Mouse (Mus musculus) forebrain, embryonic 16.5 days (tissue): Measurements from ENCODE around the gene Tns1. TPM values are rescaled to one million over a fixed set of nuclear protein-coding genes. Genes with fewer than 3 reads are reported as not detected.
A peak's percentile ranks its signal among the peaks of the same experiment; 100 is the strongest.

Experiments
- ATAC-seq: fragments of 200-750 bp; cut with Nextera tagmentation; 2 replicates; pipeline ENCODE4 v1.8.0; 2017; ENCODE audit warnings: mild to moderate bottlenecking, moderate library complexity
- H3K27ac ChIP-seq: fragments of 300-500 bp; sonication (generic); 2 replicates; pipeline ENCODE4 v1.5.1; 2014; ENCODE audit warnings: low read length, control low read depth
- H3K27me3 ChIP-seq: fragments of 300-500 bp; sonication (generic); replicated peaks from 2 replicates; pipeline ENCODE4 v1.6.1; 2014; ENCODE audit warnings: low read length; ENCODE audit not compliant: control insufficient read depth, insufficient read depth
- H3K36me3 ChIP-seq: fragments of 300-500 bp; sonication (generic); 2 replicates; pipeline ENCODE4 v1.6.1; 2014; ENCODE audit not compliant: control insufficient read depth, insufficient read depth
- H3K4me1 ChIP-seq: fragments of 300-500 bp; sonication (generic); replicated peaks from 2 replicates; pipeline ENCODE4 v1.6.1; 2014; ENCODE audit warnings: low read length; ENCODE audit not compliant: control insufficient read depth, insufficient read depth
- H3K4me2 ChIP-seq: fragments of 300-500 bp; sonication (generic); 2 replicates; pipeline ENCODE4 v1.6.1; 2014; ENCODE audit warnings: mild to moderate bottlenecking, low read length, control low read depth
- H3K4me3 ChIP-seq: fragments of 300-500 bp; sonication (generic); replicated peaks from 2 replicates; pipeline ENCODE4 v1.5.1; 2014; ENCODE audit warnings: mild to moderate bottlenecking, low read length, control low read depth
- H3K9ac ChIP-seq: fragments of 300-500 bp; sonication (generic); replicated peaks from 2 replicates; pipeline ENCODE4 v1.6.1; 2014; ENCODE audit warnings: low read depth, low read length, control low read depth
- H3K9me3 ChIP-seq: fragments of 300-500 bp; sonication (generic); 2 replicates; pipeline ENCODE4 v1.6.1; 2016; ENCODE audit warnings: low read length; ENCODE audit not compliant: control insufficient read depth
- WGBS: fragments of 180-500 bp; shearing (Covaris S2); extraction: QIAGEN DNeasy Blood & Tissue Kit; methylation state at CpG from one replicate; pipeline ENCODE4 v1.1.7; 2014; 5-methylcytosine and 5-hydroxymethylcytosine counted together
- polyA plus RNA-seq: library from polyadenylated mRNA; unstranded; fragments of >200 nt; fragmentation: Nextera tagmentation; extraction: Ambion mirVana; gene quantifications from 2 replicates; pipeline ENCODE4 v1.2.1, GENCODE M21; 2015

Gene Tns1
- polyA plus RNA-seq, 1 experiment from 2014 or later: 10.7 TPM

DNA sequence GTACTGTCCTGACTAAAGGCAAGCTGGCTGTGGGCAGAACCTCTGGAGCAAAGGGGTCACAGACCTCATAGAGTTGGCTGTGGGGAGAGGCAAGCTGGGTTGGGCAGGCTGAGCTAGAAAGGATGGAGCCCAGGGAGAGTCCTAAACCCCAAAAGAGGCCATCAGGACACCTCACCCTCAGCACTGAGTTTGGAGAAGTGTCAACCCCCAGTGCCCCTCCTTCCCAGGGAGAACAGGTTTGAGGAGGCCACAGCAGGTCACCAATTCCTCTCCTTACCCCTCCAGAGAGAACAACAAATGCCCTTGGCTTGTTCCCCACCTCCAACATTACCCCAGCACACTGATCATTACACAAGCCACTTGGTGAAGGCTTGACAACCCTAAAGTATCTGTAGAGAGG is 90.0 kb downstream of the Tns1 start:
- H3K9me3 ChIP-seq: no peaks in the 10 kb centered on the region
- ATAC-seq: no peak
- H3K4me3 ChIP-seq: no peak overlapping the region
- no peaks in the 10 kb centered on the region for H3K27me3 ChIP-seq
- no peak overlapping the region for H3K9ac ChIP-seq
- no peaks in the 10 kb centered on the region for H3K36me3 ChIP-seq
- peaks cover 22% of the 10 kb centered on the region for H3K4me1 ChIP-seq
- no peak overlapping the region for H3K27ac ChIP-seq
- no peak overlapping the region for H3K4me2 ChIP-seq

DNA sequence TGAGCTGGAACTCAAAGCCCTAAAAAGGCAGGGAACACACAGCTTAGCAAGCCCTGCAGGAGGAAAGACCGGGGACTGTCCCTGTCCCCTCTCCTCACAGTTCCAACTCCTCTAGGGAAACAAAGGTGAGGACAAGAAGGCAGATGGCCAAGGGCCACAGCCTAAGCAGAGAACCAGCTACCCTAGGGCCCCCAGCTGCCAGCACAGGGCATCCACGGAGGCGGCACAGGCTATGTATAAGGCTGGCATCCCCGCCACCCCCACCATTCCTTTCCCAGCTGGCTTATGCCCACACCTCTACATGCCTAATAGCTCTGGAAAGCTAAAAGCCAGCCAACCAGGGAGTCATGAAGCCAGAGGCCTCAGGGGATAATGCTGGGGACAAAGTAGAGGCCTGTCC is 90.8 kb downstream of the Tns1 start:
- Histone ChIP-seq H3K4me3 (no peak overlapping the region), H3K4me2 (no peak overlapping the region), H3K27me3 (no peaks in the 10 kb centered on the region), H3K27ac (no peak overlapping the region), H3K9ac (no peak overlapping the region), H3K9me3 (no peaks in the 10 kb centered on the region), H3K36me3 (no peaks in the 10 kb centered on the region), H3K4me1 (peaks cover 22% of the 10 kb centered on the region)
- WGBS: 78% methylated on average over 4 of the region's 4 CpGs
- no peak for ATAC-seq

DNA sequence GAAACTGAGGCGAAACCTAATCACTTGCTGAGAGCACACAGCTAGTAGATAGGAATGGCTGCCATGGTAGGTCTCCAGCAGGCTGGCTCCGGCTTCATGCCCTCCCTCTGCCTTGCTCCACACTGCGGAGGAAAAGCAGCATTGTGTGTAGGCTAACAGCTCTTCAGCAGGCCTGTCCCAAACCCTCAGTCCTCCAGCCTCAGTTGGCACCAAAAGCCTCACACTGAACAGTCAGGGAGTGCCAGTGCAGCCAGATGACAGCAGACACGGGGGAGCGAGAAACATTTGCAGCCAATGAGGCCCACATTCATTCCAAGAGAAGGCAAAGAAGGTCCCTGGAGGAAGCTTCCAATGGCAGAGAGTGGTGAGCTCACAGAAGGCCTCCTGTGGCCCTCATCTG is 91.3 kb downstream of the Tns1 start:
- Histone ChIP-seq H3K9ac (no peak overlapping the region), H3K27ac (0 out of 2 replicates have a peak overlapping the region, but pooled peaks have one; percentile 10), H3K36me3 (no peaks in the 10 kb centered on the region), H3K4me1 (peaks cover 22% of the 10 kb centered on the region), H3K4me2 (no peak overlapping the region), H3K9me3 (no peaks in the 10 kb centered on the region), H3K27me3 (no peaks in the 10 kb centered on the region), H3K4me3 (no peak overlapping the region)
- 78% methylated on average over 5 of the region's 5 CpGs for WGBS
- ATAC-seq: no peak

DNA sequence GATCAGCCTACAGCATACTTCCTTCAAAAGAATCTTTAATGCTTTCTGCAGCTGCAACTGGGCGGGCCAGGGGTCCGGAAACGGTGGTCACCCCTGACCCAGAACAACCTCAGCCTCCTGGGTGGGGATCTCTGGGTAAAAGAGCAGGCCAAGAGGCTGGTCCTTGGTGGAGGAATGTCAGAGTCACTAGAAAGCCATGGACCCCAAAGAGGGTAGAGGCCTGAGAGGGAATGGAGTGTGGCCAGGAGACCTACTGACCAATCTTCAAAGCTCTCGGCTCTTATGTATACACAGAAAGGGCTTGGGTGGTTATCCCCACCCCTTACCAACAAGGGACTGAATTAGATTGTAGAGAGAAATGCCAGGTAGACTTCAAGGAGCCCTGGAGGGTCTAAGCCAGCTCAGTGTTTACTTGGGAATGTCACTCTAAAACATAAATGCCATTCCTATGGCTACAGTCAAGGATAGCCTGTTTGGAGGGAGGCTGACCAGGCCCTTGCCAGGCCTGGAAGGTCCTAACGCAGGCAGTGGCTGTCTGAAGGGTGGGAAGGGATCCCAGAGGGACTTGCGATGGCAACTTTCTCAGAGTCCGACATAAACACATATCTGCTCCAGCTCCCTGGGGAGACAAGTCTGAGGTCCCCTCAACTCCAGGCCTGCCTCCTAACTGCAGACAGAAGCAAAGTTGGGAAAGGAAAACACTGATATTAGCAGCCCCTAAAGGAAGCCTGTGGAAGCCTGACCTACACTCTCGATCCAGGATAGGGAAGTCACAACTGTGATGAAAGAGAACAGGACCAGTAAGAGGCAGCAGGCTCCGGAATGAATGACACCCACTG is 92.3 kb downstream of the Tns1 start:
- H3K4me2 ChIP-seq: no peak overlapping the region
- no peaks in the 10 kb centered on the region for H3K36me3 ChIP-seq
- H3K9ac ChIP-seq: no peak overlapping the region
- H3K4me3 ChIP-seq: no peak overlapping the region
- ATAC-seq: no peak
- 85% methylated on average over 9 of the region's 9 CpGs for WGBS
- no peak overlapping the region for H3K27ac ChIP-seq
- H3K9me3 ChIP-seq: no peaks in the 10 kb centered on the region
- H3K4me1 ChIP-seq: peaks cover 27% of the 10 kb centered on the region
- no peaks in the 10 kb centered on the region for H3K27me3 ChIP-seq

DNA sequence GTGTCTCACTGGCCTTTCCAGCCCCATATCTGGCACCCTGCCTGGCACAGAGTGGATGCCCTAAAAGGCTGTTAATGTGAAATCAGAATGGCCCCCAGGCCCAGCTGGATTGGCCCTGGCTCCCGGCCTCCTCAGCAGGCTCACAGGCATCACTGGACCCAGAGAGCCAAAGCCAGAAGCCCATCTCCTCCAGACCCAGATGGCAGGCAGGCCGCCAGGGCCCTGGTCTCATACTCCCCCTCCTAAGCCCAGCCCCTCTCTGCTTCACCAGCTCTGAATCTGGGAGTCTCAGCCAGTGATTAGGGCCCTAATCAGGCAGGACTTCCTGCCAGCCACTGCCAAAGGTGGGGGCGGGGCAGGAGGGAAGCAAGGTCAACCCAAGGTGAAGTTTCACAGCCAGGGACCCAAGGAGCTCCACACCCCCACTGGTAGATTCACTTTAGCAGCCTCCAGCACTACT is 93.3 kb downstream of the Tns1 start:
- no peak overlapping the region for H3K4me2 ChIP-seq
- no peak overlapping the region for H3K9ac ChIP-seq
- no peaks in the 10 kb centered on the region for H3K27me3 ChIP-seq
- H3K36me3 ChIP-seq: no peaks in the 10 kb centered on the region
- no peaks in the 10 kb centered on the region for H3K9me3 ChIP-seq
- peak; percentile 84 for ATAC-seq
- WGBS: 21% methylated on average over 3 of the region's 3 CpGs
- peak overlapping the region; percentile 10; the same call in 1 of the 2 replicates for H3K27ac ChIP-seq
- H3K4me3 ChIP-seq: no peak overlapping the region
- H3K4me1 ChIP-seq: peaks cover 22% of the 10 kb centered on the region

DNA sequence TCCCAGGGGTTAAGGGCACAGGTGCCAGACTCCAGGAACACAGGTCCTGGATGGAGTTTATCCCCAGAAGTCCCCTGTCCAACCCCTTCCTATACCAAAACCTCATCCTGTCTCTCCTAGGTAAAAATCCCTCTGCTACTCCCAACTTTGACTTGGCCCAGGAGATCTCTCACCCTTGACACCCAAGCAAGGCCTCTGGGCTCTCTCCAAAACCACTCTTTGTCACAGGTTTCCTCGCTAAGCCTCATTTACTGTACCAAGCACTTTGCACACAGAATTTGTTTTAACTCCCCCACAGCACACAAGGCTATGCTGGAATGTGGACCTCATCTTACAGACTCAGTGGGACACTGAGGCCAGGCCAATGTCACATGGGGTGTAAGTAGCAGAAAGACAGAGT is 94.0 kb downstream of the Tns1 start:
- no peaks in the 10 kb centered on the region for H3K36me3 ChIP-seq

DNA sequence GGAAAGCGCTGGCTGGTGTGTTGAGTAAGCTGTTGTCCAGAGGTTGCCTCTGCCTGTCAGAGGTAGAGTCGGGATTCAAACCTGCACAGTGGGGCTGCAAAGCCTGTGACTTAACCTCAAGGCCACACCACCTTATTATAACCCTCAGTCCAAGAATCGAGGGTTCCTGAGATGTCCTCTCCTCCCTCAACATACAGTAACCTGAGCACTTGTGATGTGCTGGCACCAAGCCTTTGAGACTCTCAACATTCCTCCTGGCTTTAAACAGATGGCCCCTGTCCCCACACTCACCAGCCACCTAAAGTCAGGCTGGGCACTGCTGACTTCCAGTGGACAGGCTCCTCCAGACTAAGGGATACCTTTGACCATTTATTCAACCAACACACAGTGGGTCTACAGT is 94.6 kb downstream of the Tns1 start:
- Histone ChIP-seq H3K9ac (no peak overlapping the region), H3K9me3 (no peaks in the 10 kb centered on the region), H3K27ac (no peak overlapping the region), H3K4me2 (no peak overlapping the region), H3K4me1 (peaks cover 22% of the 10 kb centered on the region), H3K27me3 (no peaks in the 10 kb centered on the region), H3K36me3 (no peaks in the 10 kb centered on the region), H3K4me3 (no peak overlapping the region)
- ATAC-seq: no peak
- 87% methylated on average over 3 of the region's 3 CpGs for WGBS

More for the DNA sequence above, 94.0 kb downstream of the Tns1 start:
- no peak for ATAC-seq
- no peak overlapping the region for H3K27ac ChIP-seq
- no peak overlapping the region for H3K4me2 ChIP-seq
- H3K9ac ChIP-seq: no peak overlapping the region
- WGBS: 76% methylated on average over 1 of the region's 1 CpGs
- no peaks in the 10 kb centered on the region for H3K27me3 ChIP-seq
- H3K4me1 ChIP-seq: peaks cover 22% of the 10 kb centered on the region
- no peaks in the 10 kb centered on the region for H3K9me3 ChIP-seq
- no peak overlapping the region for H3K4me3 ChIP-seq

DNA sequence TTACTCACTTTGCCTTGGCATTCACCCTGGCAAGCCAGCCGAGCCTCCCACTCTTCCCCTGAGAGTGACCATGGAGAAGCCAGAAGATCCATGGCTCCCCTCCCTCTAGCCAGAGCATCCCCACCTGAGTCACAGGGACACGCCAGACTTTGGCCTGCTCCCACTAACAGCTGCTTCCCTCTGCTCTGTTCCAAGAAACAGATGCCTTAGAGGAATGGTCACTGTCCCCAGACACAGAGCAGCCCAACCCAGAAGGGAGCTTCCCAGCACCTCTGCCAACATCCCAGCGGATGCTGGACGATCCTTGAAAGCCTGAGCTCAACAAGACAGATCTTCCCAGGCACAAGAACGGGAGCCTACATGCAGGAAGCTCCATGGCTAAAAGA is 95.4 kb downstream of the Tns1 start:
- Histone ChIP-seq H3K9me3 (no peaks in the 10 kb centered on the region), H3K4me2 (no peak overlapping the region), H3K9ac (no peak overlapping the region), H3K27ac (no peak overlapping the region), H3K4me1 (peaks cover 22% of the 10 kb centered on the region), H3K4me3 (no peak overlapping the region), H3K27me3 (no peaks in the 10 kb centered on the region), H3K36me3 (no peaks in the 10 kb centered on the region)
- 89% methylated on average over 5 of the region's 5 CpGs for WGBS
- ATAC-seq: no peak

DNA sequence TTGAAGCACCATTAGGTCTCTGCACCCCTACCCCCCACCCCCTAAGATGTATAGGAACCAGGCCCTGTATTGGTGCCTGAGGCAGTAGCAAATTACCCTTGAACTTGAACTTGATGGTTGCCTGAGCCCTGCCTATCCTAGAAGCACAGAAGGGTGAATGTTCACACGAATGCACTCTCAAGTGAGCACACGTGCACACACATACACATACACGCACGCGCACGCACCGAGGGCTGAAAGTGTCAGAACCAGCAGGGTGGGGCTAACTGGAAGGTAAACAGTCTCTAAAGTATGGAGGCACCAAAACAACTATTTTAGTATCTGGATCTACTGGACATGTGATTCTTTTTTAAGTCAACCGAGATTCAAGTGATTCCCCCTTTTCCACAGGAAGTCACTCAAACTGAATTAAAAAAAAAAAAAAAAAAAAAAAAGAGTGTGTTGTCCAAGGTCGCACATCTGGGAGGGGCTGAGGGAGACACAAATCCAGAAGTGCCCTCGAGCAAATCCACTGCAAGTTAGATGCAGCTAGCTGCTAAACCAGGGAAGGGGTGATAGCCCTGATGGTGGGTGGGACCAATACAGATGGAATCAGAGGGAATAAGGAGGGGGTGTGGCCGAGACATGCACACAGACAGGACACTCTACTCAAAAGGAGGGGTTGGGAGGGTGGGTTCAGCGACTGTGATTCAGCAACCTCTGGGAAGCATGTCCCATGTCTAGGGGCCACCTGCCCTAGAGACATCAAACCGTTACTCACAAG is 96.0 kb downstream of the Tns1 start:
- no peak for ATAC-seq
- Histone ChIP-seq H3K4me2 (no peak overlapping the region), H3K4me1 (peaks cover 22% of the 10 kb centered on the region), H3K4me3 (no peak overlapping the region), H3K27ac (no peak overlapping the region), H3K9me3 (no peaks in the 10 kb centered on the region), H3K27me3 (no peaks in the 10 kb centered on the region), H3K9ac (no peak overlapping the region), H3K36me3 (no peaks in the 10 kb centered on the region)
- 85% methylated on average over 13 of the region's 13 CpGs for WGBS
